In the genomic region with DNA sequence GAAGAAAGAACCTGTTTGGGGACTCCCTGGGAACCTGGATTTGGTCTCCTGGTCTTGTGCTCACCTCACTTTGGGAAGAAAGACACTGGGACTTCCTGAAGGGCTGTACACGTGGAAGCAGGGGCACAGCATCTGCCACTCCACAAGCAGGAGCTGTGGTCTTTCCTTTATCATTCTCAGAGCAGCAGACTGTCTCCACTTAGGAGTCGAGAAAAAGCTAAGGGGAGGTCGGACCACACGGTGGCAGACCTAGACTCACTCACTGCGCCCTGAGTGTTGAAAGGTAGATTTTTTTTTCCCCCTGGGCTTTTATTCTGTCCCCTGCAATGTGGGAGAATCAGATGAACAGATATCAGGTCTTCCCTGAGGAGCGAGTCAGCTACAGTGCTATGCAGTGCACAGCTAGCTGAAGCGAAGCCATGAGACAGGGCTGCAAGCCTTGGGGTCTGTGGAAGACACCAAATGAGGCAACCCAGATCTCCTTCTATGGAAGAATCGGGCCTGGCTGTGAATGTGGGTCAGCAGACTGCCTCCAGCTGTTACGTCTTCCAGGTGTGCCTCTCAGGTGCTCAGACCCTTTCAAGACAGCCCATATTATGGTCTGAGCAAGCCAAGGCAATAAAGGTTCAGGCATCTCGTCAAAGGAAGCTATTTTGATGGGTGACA, we compare ENCODE assay signal across 22 mouse cellular contexts. TPM values are rescaled to one million over a fixed set of nuclear protein-coding genes. Genes with fewer than 3 reads are reported as not detected.
DNase-seq lines count a peak whose midpoint lies in the region; ATAC-seq and TF ChIP-seq lines count a peak whose summit lies in the region.
"Had no signal": no experiment of that assay in that cellular context is flagged by ENCODE, and none has a peak within 500 bp of the region (broad histone marks: within the 10 kb centered on the region; RNA-seq: fewer than 3 reads in every experiment).

No protein-coding gene starts in this region.

- peak; percentile 35 for DNase-seq in forebrain, embryonic 11.5 days (ENCODE audit: low spot score)
- DNase-seq in heart, postnatal 4 days, result peak; percentile 3
- peak; percentile 0 for DNase-seq in lung, adult 2 months
- no peak for DNase-seq in lung, postnatal 25 days (ENCODE audit: low spot score)
- DNase-seq in thymus, postnatal 4 days, result peak; percentile 25
- DNase-seq in thymus, adult 2 months, result no peak
- DNase-seq: adrenal gland, postnatal 14 days; B cell, adult 2 months; cerebellum, adult 11-12 months; cerebellum, adult 9-10 months; cerebellum, postnatal 25 days; forebrain, postnatal 0 days; gastrocnemius, postnatal 14 days had no signal

- no peaks in the 10 kb centered on the region for H3K27me3 ChIP-seq in forebrain, embryonic 11.5 days (ENCODE audit: control insufficient read depth, insufficient read depth, low read length)
- H3K27me3 ChIP-seq in forebrain, embryonic 15.5 days, result no peaks in the 10 kb centered on the region
- no peaks in the 10 kb centered on the region for H3K27me3 ChIP-seq in heart, embryonic 12.5 days (replicated peaks)
- no peaks in the 10 kb centered on the region for H3K27me3 ChIP-seq in thymus, adult 2 months (ENCODE audit: control insufficient read depth, insufficient read depth, low read length)
- H3K27me3 ChIP-seq: embryonic facial prominence, embryonic 12.5 days; forebrain, embryonic 12.5 days; heart, embryonic 15.5 days; hindbrain, embryonic 13.5 days had no signal

- no peaks in the 10 kb centered on the region for H3K36me3 ChIP-seq in forebrain, embryonic 11.5 days (ENCODE audit: control insufficient read depth, insufficient read depth, low read length)
- H3K36me3 ChIP-seq in forebrain, embryonic 15.5 days, result no peaks in the 10 kb centered on the region
- H3K36me3 ChIP-seq in heart, embryonic 12.5 days, result no peaks in the 10 kb centered on the region
- H3K36me3 ChIP-seq in thymus, adult 2 months (ENCODE audit: control insufficient read depth, insufficient read depth, low read length), result no peaks in the 10 kb centered on the region
- H3K36me3 ChIP-seq: embryonic facial prominence, embryonic 12.5 days; forebrain, embryonic 12.5 days; heart, embryonic 15.5 days; hindbrain, embryonic 13.5 days had no signal

- H3K4me3 ChIP-seq in forebrain, embryonic 11.5 days (ENCODE audit: low read depth, low read length), result no peak overlapping the region
- no peak overlapping the region for H3K4me3 ChIP-seq in forebrain, embryonic 15.5 days
- H3K4me3 ChIP-seq in heart, embryonic 12.5 days, result no peak overlapping the region
- no peak overlapping the region for H3K4me3 ChIP-seq in lung, adult 2 months (replicated peaks; ENCODE audit: extremely low read depth, low read depth, low read length)
- H3K4me3 ChIP-seq in thymus, adult 2 months (ENCODE audit: control insufficient read depth, insufficient read depth, low read length), result no peak overlapping the region
- H3K4me3 ChIP-seq: embryonic facial prominence, embryonic 12.5 days; forebrain, embryonic 12.5 days; heart, embryonic 15.5 days; hindbrain, embryonic 13.5 days had no signal

- H3K27ac ChIP-seq in forebrain, embryonic 11.5 days (ENCODE audit: low read depth, low read length), result no peak overlapping the region
- no peak overlapping the region for H3K27ac ChIP-seq in forebrain, embryonic 15.5 days (replicated peaks)
- H3K27ac ChIP-seq in heart, embryonic 12.5 days (ENCODE audit: poor library complexity, severe bottlenecking), result no peak overlapping the region
- no peak overlapping the region for H3K27ac ChIP-seq in thymus, adult 2 months (ENCODE audit: control insufficient read depth, insufficient read depth, low read length)
- H3K27ac ChIP-seq: embryonic facial prominence, embryonic 12.5 days; forebrain, embryonic 12.5 days; heart, embryonic 15.5 days; hindbrain, embryonic 13.5 days; hindbrain, postnatal 0 days had no signal

- no peak overlapping the region for H3K9ac ChIP-seq in forebrain, embryonic 11.5 days (ENCODE audit: low read length)
- no peak overlapping the region for H3K9ac ChIP-seq in forebrain, embryonic 15.5 days (replicated peaks)
- no peak overlapping the region for H3K9ac ChIP-seq in heart, embryonic 12.5 days
- H3K9ac ChIP-seq: embryonic facial prominence, embryonic 12.5 days; forebrain, embryonic 12.5 days; forebrain, postnatal 0 days; heart, embryonic 15.5 days; hindbrain, embryonic 13.5 days had no signal

- 82% methylated on average over 10 of the region's 10 CpGs for WGBS in forebrain, embryonic 11.5 days
- 81% methylated on average over 10 of the region's 10 CpGs for WGBS in forebrain, embryonic 15.5 days
- WGBS in heart, embryonic 12.5 days, result 51% methylated on average over 10 of the region's 10 CpGs
- 77% methylated on average over 10 of the region's 10 CpGs for WGBS in lung, adult 2 months
- WGBS in thymus, adult 2 months, result 79% methylated on average over 10 of the region's 10 CpGs

- no peak for TF ChIP-seq POLR2A in lung, adult 2 months (IDR thresholded peaks at IDR 0.05; ENCODE audit: borderline replicate concordance, extremely low read depth, low read depth, low read length)
- no peak for TF ChIP-seq POLR2A in thymus, adult 2 months (IDR thresholded peaks at IDR 0.05; ENCODE audit: control insufficient read depth, extremely low read depth, insufficient read depth, low read length, poor library complexity)

- no peaks in the 10 kb centered on the region for H3K4me1 ChIP-seq in forebrain, embryonic 11.5 days (replicated peaks; ENCODE audit: control insufficient read depth, insufficient read depth, low read length)
- no peaks in the 10 kb centered on the region for H3K4me1 ChIP-seq in forebrain, embryonic 15.5 days
- peaks cover 39% of the 10 kb centered on the region for H3K4me1 ChIP-seq in heart, embryonic 12.5 days (replicated peaks)
- H3K4me1 ChIP-seq in lung, adult 2 months (ENCODE audit: control insufficient read depth, insufficient read depth, low read length), result no peaks in the 10 kb centered on the region
- peaks cover 14% of the 10 kb centered on the region for H3K4me1 ChIP-seq in thymus, adult 2 months (replicated peaks; ENCODE audit: control insufficient read depth, insufficient read depth, low read length)
- H3K4me1 ChIP-seq: embryonic facial prominence, embryonic 12.5 days; forebrain, embryonic 12.5 days; hindbrain, embryonic 13.5 days had no signal

- no peaks in the 10 kb centered on the region for H3K9me3 ChIP-seq in forebrain, embryonic 11.5 days (ENCODE audit: control insufficient read depth, low read length)
- no peaks in the 10 kb centered on the region for H3K9me3 ChIP-seq in forebrain, embryonic 15.5 days
- H3K9me3 ChIP-seq in heart, embryonic 12.5 days (replicated peaks), result no peaks in the 10 kb centered on the region
- H3K9me3 ChIP-seq: embryonic facial prominence, embryonic 12.5 days; forebrain, embryonic 12.5 days; heart, embryonic 15.5 days; hindbrain, embryonic 13.5 days had no signal

- H3K4me2 ChIP-seq in forebrain, embryonic 11.5 days (ENCODE audit: low read depth, low read length, severe bottlenecking), result no peak overlapping the region
- no peak overlapping the region for H3K4me2 ChIP-seq in forebrain, embryonic 15.5 days (replicated peaks)
- no peak overlapping the region for H3K4me2 ChIP-seq in heart, embryonic 12.5 days
- H3K4me2 ChIP-seq: embryonic facial prominence, embryonic 12.5 days; forebrain, embryonic 12.5 days; heart, embryonic 15.5 days; hindbrain, embryonic 13.5 days had no signal

- no peak for ATAC-seq in forebrain, embryonic 11.5 days (replicated peaks; ENCODE audit: low FRiP score)
- ATAC-seq in forebrain, embryonic 15.5 days (replicated peaks), result no peak
- no peak; the same call in 1 of the 2 replicates for ATAC-seq in heart, embryonic 12.5 days (ENCODE audit: insufficient number of reproducible peaks, low FRiP score)
- ATAC-seq: CD4-positive, CD25-positive, alpha-beta regulatory T cell, adult 4 months; forebrain, postnatal 0 days; hindbrain, postnatal 0 days had no signal

- TF ChIP-seq CTCF in lung, adult 2 months (IDR thresholded peaks at IDR 0.05; ENCODE audit: insufficient read depth, low read length), result no peak
- no peak for TF ChIP-seq CTCF in thymus, adult 2 months (IDR thresholded peaks at IDR 0.05; ENCODE audit: borderline replicate concordance, control insufficient read depth, extremely low read depth, insufficient read depth, low read length, poor library complexity)

RNA-seq across cellular contexts. Expression of a gene that starts 11.7 kb away (rescaled TPM):
- 2.9 and 3.3 TPM in 2 replicates for polyA plus RNA-seq in forebrain, embryonic 11.5 days (2014; fragmentation: Nextera tagmentation; extraction: Ambion mirVana)
- 4.5 and 4.6 TPM in 2 replicates for polyA plus RNA-seq in forebrain, embryonic 15.5 days (2015; fragmentation: Nextera tagmentation; extraction: Ambion mirVana)
- 100 to 1,000 TPM; 730 to 743 TPM for total RNA-seq in heart, postnatal 4 days (2021)
- polyA plus RNA-seq in heart, embryonic 12.5 days (2016; fragmentation: Nextera tagmentation; extraction: Ambion mirVana), result 22.6 and 23.7 TPM in 2 replicates
- 151 and 253 TPM in 2 replicates for polyA plus RNA-seq in lung, adult 2 months (2012; rRNA removed)
- polyA plus RNA-seq in thymus, adult 2 months (2012; rRNA removed), result 197 and 216 TPM in 2 replicates
- total RNA-seq: MEL had no signal

Comparison
In these comparisons a context has a peak if more than half of its experiments do, and no peak if none do; other contexts are left out.
1. DNase-seq: peak in forebrain, embryonic 11.5 days (single experiment), heart, postnatal 4 days (single experiment), lung, adult 2 months (single experiment) and thymus, postnatal 4 days (single experiment); none in lung, postnatal 25 days (single experiment) and thymus, adult 2 months (single experiment).